Mouse (Mus musculus): Measurements from ENCODE around the gene Atp6v1fnb. TPM values are rescaled to one million over a fixed set of nuclear protein-coding genes. Genes with fewer than 3 reads are reported as not detected.

Gene Atp6v1fnb
- polyA plus RNA-seq (2012; rRNA removed) = not detected in 2 replicates

GRCm38 (mm10) chr6:29471137-29471536, at the start of gene Atp6v1fnb:
Gene Atp6v1fnb, plus strand, starts transcription at chr6:29471437.

GRCm38 (mm10) chr6:29433038-29433803, 38.0 kb upstream of the Atp6v1fnb start, which contains the start of gene Flnc:
Gene Flnc, plus strand, starts transcription at chr6:29433256.

GRCm38 (mm10) chr6:29467583-29468354, 3.5 kb upstream of the Atp6v1fnb start, which contains the start of gene Atp6v1f:
Gene Atp6v1f, plus strand, starts transcription at chr6:29467718.

GRCm38 (mm10) chr6:29507447-29508309, 36.4 kb downstream of the Atp6v1fnb start, which contains the start of gene Kcp:
Gene Kcp, minus strand, starts transcription at chr6:29507952.

Other genes with a start within 250 kb of the Atp6v1fnb start
- gene Hilpda, start 198.9 kb upstream of the Atp6v1fnb start, polyA plus RNA-seq (2012; rRNA removed) = 13.1 and 14.9 TPM in 2 replicates
- gene Fam71f2, start 191.8 kb upstream of the Atp6v1fnb start, polyA plus RNA-seq (2012; rRNA removed) = 0.08 and 0.60 TPM in 2 replicates
- gene Fam71f1, start 152.3 kb upstream of the Atp6v1fnb start, polyA plus RNA-seq (2012; rRNA removed) = not detected in 2 replicates
- gene Calu, start 123.4 kb upstream of the Atp6v1fnb start, polyA plus RNA-seq (2012; rRNA removed) = 13.2 and 15.3 TPM in 2 replicates
- 0.36 and 0.42 TPM in 2 replicates for gene Opn1sw, start 83.0 kb upstream of the Atp6v1fnb start, polyA plus RNA-seq (2012; rRNA removed)
- 4.3 and 5.5 TPM in 2 replicates for gene Ccdc136, start 75.1 kb upstream of the Atp6v1fnb start, polyA plus RNA-seq (2012; rRNA removed)
- gene Flnc, start 38.2 kb upstream of the Atp6v1fnb start, polyA plus RNA-seq (2012; rRNA removed) = 14.1 and 17.3 TPM in 2 replicates
- 162 and 232 TPM in 2 replicates for gene Atp6v1f, start 3.7 kb upstream of the Atp6v1fnb start, polyA plus RNA-seq (2012; rRNA removed)
- gene Kcp, start 36.5 kb downstream of the Atp6v1fnb start, polyA plus RNA-seq (2012; rRNA removed) = 6.6 and 7.7 TPM in 2 replicates
- 9.4 and 11.8 TPM in 2 replicates for gene Irf5, start 55.2 kb downstream of the Atp6v1fnb start, polyA plus RNA-seq (2012; rRNA removed)
- 15.3 and 27.6 TPM in 2 replicates for gene Tnpo3, start 138.4 kb downstream of the Atp6v1fnb start, polyA plus RNA-seq (2012; rRNA removed)
- 5.6 and 7.3 TPM in 2 replicates for gene Tspan33, start 222.8 kb downstream of the Atp6v1fnb start, polyA plus RNA-seq (2012; rRNA removed)